Mouse (Mus musculus): ENCODE measurements around the gene Klb. TPM values are rescaled to one million over a fixed set of nuclear protein-coding genes. Genes with fewer than 3 reads are reported as not detected.

Gene Klb
- total and polyA plus RNA-seq, 2 experiments from 2014 or later: 0.05 to 0.29 TPM

DNA sequence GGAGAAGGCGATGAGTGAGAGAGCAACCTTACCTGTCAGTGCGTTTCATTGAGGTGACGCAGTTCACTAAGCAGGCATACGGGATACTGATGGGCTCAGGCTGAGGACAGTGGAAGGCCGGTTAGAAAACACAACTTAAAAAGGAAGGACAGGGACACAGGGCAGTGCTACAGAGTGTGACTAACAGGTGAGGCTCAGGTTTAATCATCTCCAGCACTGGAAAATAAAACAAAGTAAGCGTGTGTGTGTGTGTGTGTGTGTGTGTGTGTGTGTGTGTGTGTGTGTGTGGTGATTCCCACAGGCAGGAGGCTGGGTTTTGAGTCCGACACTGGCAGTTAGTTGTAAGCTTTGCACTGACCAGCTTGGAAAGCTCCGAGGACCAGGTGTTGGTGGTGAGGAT lies 74.7 kb downstream of the Klb start:
- Histone ChIP-seq H3K4me2 (ENCODE audit: low read depth) (no peak overlapping the region), H3K36me3 (ENCODE audit: insufficient read depth) (peaks cover 75% of the 10 kb centered on the region), H3K27ac (ENCODE audit: low read depth, low read length) (no peak overlapping the region), H3K4me1 (ENCODE audit: insufficient read depth) (no peaks in the 10 kb centered on the region), H3K9me3 (ENCODE audit: low read length) (no peaks in the 10 kb centered on the region), H3K9ac (no peak overlapping the region), H3K4me3 (ENCODE audit: low read depth, low read length) (no peak overlapping the region), H3K27me3 (ENCODE audit: insufficient read depth, low read length) (no peaks in the 10 kb centered on the region)
- TF ChIP-seq CTCF (IDR thresholded peaks at IDR 0.05; ENCODE audit: low read depth): no peak
- WGBS: 96% methylated on average over 8 of the region's 8 CpGs
- ATAC-seq (no peak), DNase-seq (no peak)

DNA sequence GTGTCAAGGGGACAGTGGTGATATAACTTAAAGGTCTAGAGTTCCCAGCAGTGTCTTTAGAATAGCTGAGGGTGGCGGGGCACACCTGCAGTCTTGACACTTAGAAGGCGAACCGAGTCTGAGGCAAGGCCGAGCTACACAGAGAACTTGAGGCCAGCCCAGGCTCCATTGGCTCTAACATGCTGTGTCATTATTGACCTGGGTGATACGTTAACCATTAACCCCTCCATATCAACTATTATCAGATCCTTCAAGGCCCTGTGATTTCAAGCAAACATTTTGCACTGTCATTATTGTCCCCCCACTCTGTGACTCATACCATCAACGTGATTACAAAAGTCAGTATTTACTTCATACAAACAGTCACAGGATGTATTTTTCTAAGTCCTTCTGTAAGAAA lies 76.1 kb downstream of the Klb start:
- 95% methylated on average over 6 of the region's 6 CpGs for WGBS
- no peak for DNase-seq
- no peak overlapping the region for H3K4me2 ChIP-seq (ENCODE audit: low read depth)
- H3K4me3 ChIP-seq (ENCODE audit: low read depth, low read length): no peak overlapping the region
- H3K27ac ChIP-seq (ENCODE audit: low read depth, low read length): no peak overlapping the region
- H3K27me3 ChIP-seq (ENCODE audit: insufficient read depth, low read length): no peaks in the 10 kb centered on the region
- no peaks in the 10 kb centered on the region for H3K4me1 ChIP-seq (ENCODE audit: insufficient read depth)
- peaks cover 69% of the 10 kb centered on the region for H3K36me3 ChIP-seq (ENCODE audit: insufficient read depth)
- no peaks in the 10 kb centered on the region for H3K9me3 ChIP-seq (ENCODE audit: low read length)
- TF ChIP-seq CTCF (IDR thresholded peaks at IDR 0.05; ENCODE audit: low read depth): no peak
- no peak overlapping the region for H3K9ac ChIP-seq
- ATAC-seq: no peak

DNA sequence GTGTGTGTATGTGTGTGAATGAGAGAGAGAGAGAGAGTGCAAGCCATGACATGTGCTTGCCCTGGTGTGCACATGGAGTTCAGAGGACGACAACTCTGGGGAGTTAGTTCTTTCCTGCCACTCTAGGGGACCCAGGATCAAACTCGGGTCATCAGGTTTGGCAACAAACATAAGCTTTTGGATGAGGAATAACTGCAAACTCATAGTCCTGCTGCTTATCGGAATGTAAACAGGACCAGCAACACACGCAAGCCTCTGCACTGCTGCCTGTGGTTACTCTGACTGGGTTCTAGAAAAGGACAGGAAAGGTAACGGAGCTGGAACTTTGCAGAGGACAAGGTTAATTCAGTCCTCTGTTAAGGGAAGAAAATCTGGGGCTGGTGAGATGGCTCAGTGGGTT lies 77.1 kb downstream of the Klb start:
- TF ChIP-seq CTCF (IDR thresholded peaks at IDR 0.05; ENCODE audit: low read depth): no peak
- Histone ChIP-seq H3K4me3 (ENCODE audit: low read depth, low read length) (no peak overlapping the region), H3K4me2 (ENCODE audit: low read depth) (no peak overlapping the region), H3K36me3 (ENCODE audit: insufficient read depth) (peaks cover 65% of the 10 kb centered on the region), H3K27ac (ENCODE audit: low read depth, low read length) (no peak overlapping the region), H3K27me3 (ENCODE audit: insufficient read depth, low read length) (no peaks in the 10 kb centered on the region), H3K9me3 (ENCODE audit: low read length) (no peaks in the 10 kb centered on the region), H3K4me1 (ENCODE audit: insufficient read depth) (no peaks in the 10 kb centered on the region), H3K9ac (no peak overlapping the region)
- ATAC-seq (no peak), DNase-seq (no peak)
- 93% methylated on average over 5 of the region's 5 CpGs for WGBS

DNA sequence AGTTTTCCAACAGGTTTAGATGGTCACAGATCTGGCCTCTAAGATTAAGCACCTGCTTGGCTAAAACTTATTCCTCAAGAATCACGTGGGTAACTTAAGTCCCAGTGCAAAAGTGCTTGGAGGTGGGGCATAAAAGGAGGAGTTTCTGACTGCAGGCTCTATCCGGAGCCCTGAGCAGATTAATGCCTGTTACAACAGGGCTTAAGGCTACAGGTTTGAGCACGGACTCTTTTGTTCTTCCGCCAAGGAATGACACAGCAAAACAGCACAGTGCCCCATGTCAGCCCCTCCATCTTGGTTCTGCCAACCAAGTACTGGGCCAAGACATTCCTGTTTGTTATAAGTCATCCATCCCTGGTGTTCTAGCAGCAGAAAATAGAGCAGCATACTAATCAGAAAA lies 80.2 kb downstream of the Klb start:
- Histone ChIP-seq H3K4me1 (ENCODE audit: insufficient read depth) (no peaks in the 10 kb centered on the region), H3K4me2 (ENCODE audit: low read depth) (no peak overlapping the region), H3K9ac (no peak overlapping the region), H3K4me3 (ENCODE audit: low read depth, low read length) (no peak overlapping the region), H3K27me3 (ENCODE audit: insufficient read depth, low read length) (no peaks in the 10 kb centered on the region), H3K36me3 (ENCODE audit: insufficient read depth) (peaks cover 39% of the 10 kb centered on the region), H3K9me3 (ENCODE audit: low read length) (no peaks in the 10 kb centered on the region), H3K27ac (ENCODE audit: low read depth, low read length) (no peak overlapping the region)
- no peak for ATAC-seq
- TF ChIP-seq CTCF (IDR thresholded peaks at IDR 0.05; ENCODE audit: low read depth): no peak
- 27% methylated on average over 4 of the region's 4 CpGs for WGBS
- DNase-seq: no peak

DNA sequence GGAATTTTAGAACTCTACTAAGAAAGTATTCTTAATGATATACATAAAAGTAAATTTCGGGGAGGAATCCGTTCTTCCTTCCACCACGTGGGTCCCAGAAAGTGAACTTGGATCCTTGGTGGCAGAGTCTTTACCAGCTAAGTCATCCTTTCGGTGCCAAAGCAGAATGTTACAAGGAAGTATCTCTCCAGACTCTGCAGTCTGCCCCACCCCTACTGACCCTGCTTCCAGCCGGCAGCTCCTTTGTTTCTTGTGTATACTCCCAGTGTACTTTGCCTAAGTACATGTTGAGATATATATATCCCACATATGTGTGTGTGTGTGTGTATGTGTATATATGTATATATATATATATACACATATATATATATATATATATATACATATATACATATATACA lies 81.3 kb downstream of the Klb start:
- WGBS: 94% methylated on average over 5 of the region's 5 CpGs
- Histone ChIP-seq H3K36me3 (ENCODE audit: insufficient read depth) (peaks cover 28% of the 10 kb centered on the region), H3K4me2 (ENCODE audit: low read depth) (no peak overlapping the region), H3K4me3 (ENCODE audit: low read depth, low read length) (no peak overlapping the region), H3K27me3 (ENCODE audit: insufficient read depth, low read length) (no peaks in the 10 kb centered on the region), H3K4me1 (ENCODE audit: insufficient read depth) (0 out of 2 replicates have a peak, but pooled peaks cover 5% of the 10 kb centered on the region), H3K9me3 (ENCODE audit: low read length) (no peaks in the 10 kb centered on the region), H3K27ac (ENCODE audit: low read depth, low read length) (no peak overlapping the region), H3K9ac (no peak overlapping the region)
- no peak for TF ChIP-seq CTCF (IDR thresholded peaks at IDR 0.05; ENCODE audit: low read depth)
- no peak for DNase-seq
- ATAC-seq: no peak

Other genes starting within 250 kb of the Klb start
- gene Klhl5, start 240.8 kb upstream of the Klb start, total RNA-seq (2014; rRNA removed): 48.3 and 57.2 TPM in 2 replicates
- 39.4 and 49.6 TPM in 2 replicates for gene Klhl5, start 240.8 kb upstream of the Klb start, polyA plus RNA-seq (2015; fragmentation: Nextera tagmentation; extraction: Ambion mirVana)
- gene Wdr19, start 148.6 kb upstream of the Klb start, total RNA-seq (2014; rRNA removed): 16.5 and 21.9 TPM in 2 replicates
- gene Wdr19, start 148.6 kb upstream of the Klb start, polyA plus RNA-seq (2015; fragmentation: Nextera tagmentation; extraction: Ambion mirVana): 6.3 and 7.7 TPM in 2 replicates
- 17.7 and 37.9 TPM in 2 replicates for gene Rfc1, start 12.6 kb upstream of the Klb start, total RNA-seq (2014; rRNA removed)
- gene Rfc1, start 12.6 kb upstream of the Klb start, polyA plus RNA-seq (2015; fragmentation: Nextera tagmentation; extraction: Ambion mirVana): 25.2 and 27.8 TPM in 2 replicates
- gene Rpl9, start 43.1 kb downstream of the Klb start, total RNA-seq (2014; rRNA removed): 1,175 and 1,405 TPM in 2 replicates
- gene Rpl9, start 43.1 kb downstream of the Klb start, polyA plus RNA-seq (2015; fragmentation: Nextera tagmentation; extraction: Ambion mirVana): 694 and 787 TPM in 2 replicates
- gene Lias, start 43.2 kb downstream of the Klb start, total RNA-seq (2014; rRNA removed): 35.6 and 41.5 TPM in 2 replicates
- gene Lias, start 43.2 kb downstream of the Klb start, polyA plus RNA-seq (2015; fragmentation: Nextera tagmentation; extraction: Ambion mirVana): 66.4 and 66.5 TPM in 2 replicates
- 28.0 TPM in 2 replicates for gene Ugdh, start 87.6 kb downstream of the Klb start, total RNA-seq (2014; rRNA removed)
- gene Ugdh, start 87.6 kb downstream of the Klb start, polyA plus RNA-seq (2015; fragmentation: Nextera tagmentation; extraction: Ambion mirVana): 29.6 and 33.5 TPM in 2 replicates
- not detected in 2 replicates for gene Gm43552, start 144.5 kb downstream of the Klb start, total RNA-seq (2014; rRNA removed)
- gene Gm43552, start 144.5 kb downstream of the Klb start, polyA plus RNA-seq (2015; fragmentation: Nextera tagmentation; extraction: Ambion mirVana): 1.3 TPM in 1 of 2 replicates, not detected in the other
- 139 and 158 TPM in 2 replicates for gene Smim14, start 188.9 kb downstream of the Klb start, total RNA-seq (2014; rRNA removed)
- 255 and 269 TPM in 2 replicates for gene Smim14, start 188.9 kb downstream of the Klb start, polyA plus RNA-seq (2015; fragmentation: Nextera tagmentation; extraction: Ambion mirVana)
- gene Ube2k, start 188.9 kb downstream of the Klb start, total RNA-seq (2014; rRNA removed): 44.8 and 55.8 TPM in 2 replicates
- 172 and 207 TPM in 2 replicates for gene Ube2k, start 188.9 kb downstream of the Klb start, polyA plus RNA-seq (2015; fragmentation: Nextera tagmentation; extraction: Ambion mirVana)

All from forebrain, postnatal 0 days (tissue).